24 mouse cellular contexts compared by ENCODE assay signal in the genomic region with DNA sequence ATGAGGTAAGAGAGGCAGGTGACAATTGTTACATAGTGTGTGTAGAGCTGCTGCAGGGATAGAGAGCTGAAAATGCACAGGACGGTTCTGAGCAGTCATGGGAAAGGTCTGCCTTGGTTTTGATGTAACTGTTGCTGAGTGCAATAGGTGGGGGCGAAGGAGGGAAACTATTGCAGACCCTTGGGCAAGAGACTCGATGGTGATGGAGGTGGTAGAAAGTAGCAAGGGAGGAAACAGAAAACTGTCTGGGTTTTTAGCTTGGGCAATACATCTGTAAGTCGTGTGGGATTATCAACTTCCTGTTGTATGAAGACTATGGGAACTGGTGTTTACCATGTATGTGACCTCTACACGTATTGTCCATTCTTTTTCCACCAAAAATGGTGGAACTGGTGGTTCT. TPM values are rescaled to one million over a fixed set of nuclear protein-coding genes. Genes with fewer than 3 reads are reported as not detected.
DNase-seq lines count a peak whose midpoint lies in the region; ATAC-seq lines count a peak whose summit lies in the region.
"Had no signal": no experiment of that assay in that cellular context is flagged by ENCODE, and none has a peak within 500 bp of the region (broad histone marks: within the 10 kb centered on the region; RNA-seq: fewer than 3 reads in every experiment).

No protein-coding gene starts in this region.

- H3K4me1 ChIP-seq in liver, embryonic 11.5 days (replicated peaks; ENCODE audit: control insufficient read depth, insufficient read depth, low read length): no peaks in the 10 kb centered on the region
- H3K4me1 ChIP-seq: embryonic facial prominence, embryonic 10.5 days; embryonic facial prominence, embryonic 12.5 days; forebrain, embryonic 13.5 days; forebrain, embryonic 15.5 days had no signal

- ATAC-seq in common myeloid progenitor, adult 5-6 weeks (replicated peaks; ENCODE audit: low read depth, poor library complexity, severe bottlenecking): 0 out of 2 replicates have a peak, but pooled peaks have one; percentile 7
- 0 out of 2 replicates have a peak, but pooled peaks have one; percentile 14 for ATAC-seq in megakaryocyte, adult 5-6 weeks (ENCODE audit: poor library complexity, severe bottlenecking)
- no peak for ATAC-seq in liver, embryonic 11.5 days (replicated peaks; ENCODE audit: low FRiP score)
- ATAC-seq: activated CD4-positive, CD25-positive, alpha-beta regulatory T cell, adult 4 months; CD4-positive, CD25-positive, alpha-beta regulatory T cell, adult 4 months; forebrain, embryonic 13.5 days; forebrain, embryonic 15.5 days; Patski had no signal

- no peaks in the 10 kb centered on the region for H3K27me3 ChIP-seq in liver, embryonic 11.5 days (replicated peaks; ENCODE audit: control insufficient read depth, insufficient read depth, low read length)
- H3K27me3 ChIP-seq: CH12.LX; embryonic facial prominence, embryonic 12.5 days; forebrain, embryonic 13.5 days; forebrain, embryonic 15.5 days; Patski had no signal

- H3K9me3 ChIP-seq in liver, embryonic 11.5 days (ENCODE audit: control insufficient read depth, low read length): no peaks in the 10 kb centered on the region
- H3K9me3 ChIP-seq: embryonic facial prominence, embryonic 10.5 days; embryonic facial prominence, embryonic 12.5 days; forebrain, embryonic 13.5 days; forebrain, embryonic 15.5 days; G1E had no signal

- WGBS in liver, embryonic 11.5 days: 72% methylated on average over 5 of the region's 5 CpGs

- H3K9ac ChIP-seq in liver, embryonic 11.5 days (ENCODE audit: low read depth, low read length): no peak overlapping the region
- H3K9ac ChIP-seq: embryonic facial prominence, embryonic 12.5 days; forebrain, embryonic 13.5 days; forebrain, embryonic 15.5 days had no signal

- peak; percentile 26 for DNase-seq in 416B (ENCODE audit: low read depth)
- no peak for DNase-seq in cerebellum, adult 11 months
- DNase-seq in liver, embryonic 11.5 days (ENCODE audit: low spot score): no peak
- DNase-seq in thymus, postnatal 0 days (ENCODE audit: low spot score): no peak
- DNase-seq: adrenal gland, adult 8-10 months; adrenal gland, postnatal 14 days; adrenal gland, postnatal 36 days; B cell, adult 2 months; cerebellum, adult 18-20 months; cerebellum, adult 8-10 months; cerebellum, adult 9-11 months; cerebellum, postnatal 14 days; cerebellum, postnatal 36 days had no signal

- no peaks in the 10 kb centered on the region for H3K36me3 ChIP-seq in liver, embryonic 11.5 days (ENCODE audit: control insufficient read depth, insufficient read depth, low read length)
- H3K36me3 ChIP-seq: embryonic facial prominence, embryonic 10.5 days; embryonic facial prominence, embryonic 12.5 days; forebrain, embryonic 15.5 days had no signal

- H3K27ac ChIP-seq in liver, embryonic 11.5 days (ENCODE audit: low read depth, low read length): no peak overlapping the region
- H3K27ac ChIP-seq: embryonic facial prominence, embryonic 10.5 days; embryonic facial prominence, embryonic 12.5 days; forebrain, embryonic 13.5 days; forebrain, embryonic 15.5 days had no signal

- H3K4me3 ChIP-seq in liver, embryonic 11.5 days (ENCODE audit: low read depth, low read length): no peak overlapping the region
- H3K4me3 ChIP-seq: embryonic facial prominence, embryonic 10.5 days; embryonic facial prominence, embryonic 12.5 days; forebrain, embryonic 13.5 days; forebrain, embryonic 15.5 days had no signal

- no peak overlapping the region for H3K4me2 ChIP-seq in liver, embryonic 11.5 days
- H3K4me2 ChIP-seq: embryonic facial prominence, embryonic 12.5 days; forebrain, embryonic 13.5 days; forebrain, embryonic 15.5 days had no signal

RNA-seq across cellular contexts. Expression of gene Ero1lb, which starts 12.5 kb away (rescaled TPM):
- 8.8 and 9.0 TPM in 2 replicates for total RNA-seq in common myeloid progenitor, adult 5-6 weeks (2017)
- total RNA-seq in megakaryocyte, adult 5-6 weeks (2015): 29.1 and 29.4 TPM in 2 replicates
- total RNA-seq in megakaryocyte, adult 5-6 weeks (2017): 17.0 and 20.7 TPM in 2 replicates
- polyA plus RNA-seq in liver, embryonic 11.5 days (2014; fragmentation: Nextera tagmentation; extraction: Ambion mirVana): 3.4 and 3.6 TPM in 2 replicates
- 9.5 and 9.7 TPM in 2 replicates for polyA plus RNA-seq in thymus, postnatal 0 days (2015; fragmentation: Nextera tagmentation; extraction: Ambion mirVana)

RNA-seq across cellular contexts. Expression of gene Edaradd, which starts 57.9 kb away (rescaled TPM):
- 0.23 TPM in 1 of 2 replicates, not detected in the other for total RNA-seq in common myeloid progenitor, adult 5-6 weeks (2017)
- 0.11 TPM in 1 of 2 replicates, not detected in the other for total RNA-seq in megakaryocyte, adult 5-6 weeks (2015)
- total RNA-seq in megakaryocyte, adult 5-6 weeks (2017): 0.24 and 0.29 TPM in 2 replicates
- polyA plus RNA-seq in liver, embryonic 11.5 days (2014; fragmentation: Nextera tagmentation; extraction: Ambion mirVana): 0.34 and 0.42 TPM in 2 replicates
- polyA plus RNA-seq in thymus, postnatal 0 days (2015; fragmentation: Nextera tagmentation; extraction: Ambion mirVana): 16.0 and 19.8 TPM in 2 replicates
- polyA plus RNA-seq: Patski had no signal
